Mouse (Mus musculus): ENCODE data around the gene Ndufv3. TPM values are rescaled to one million over a fixed set of nuclear protein-coding genes. Genes with fewer than 3 reads are reported as not detected.

The Ndufv3 gene
- total RNA-seq, 2 experiments from 2014 or later: 231 to 260 TPM

DNA sequence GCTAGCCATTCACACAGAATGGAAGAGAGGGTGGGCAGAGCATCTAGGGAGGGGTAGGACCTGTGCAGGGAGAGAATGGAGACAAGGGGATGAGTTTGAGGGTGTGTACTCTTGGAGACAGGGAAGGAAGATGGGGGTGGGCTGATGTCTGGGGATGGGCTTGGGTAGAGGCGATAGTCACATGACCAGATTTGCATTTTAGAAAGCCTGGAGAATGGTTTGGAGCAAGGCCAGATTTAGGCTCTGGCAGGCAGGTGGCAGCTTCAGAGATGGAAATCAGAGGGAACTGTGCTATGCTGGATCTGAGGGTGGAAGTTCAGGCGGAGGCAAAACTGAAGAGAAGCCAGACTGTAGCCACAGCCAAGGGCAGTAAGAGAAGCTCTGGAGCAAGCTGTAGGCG, 60.4 kb downstream of the Ndufv3 start:
- intact Hi-C loops (cut with DNase I): no loop called here
- DNase-seq (ENCODE audit: low spot score in 2 of 2): no peak

Small RNA genes within 50 kb of the gene (microRNA-seq; reads per million reads assigned to microRNA genes)
- gene Gm24970: not detected

Other genes starting within 250 kb of the Ndufv3 start
- 10 to 100 TPM; 14.0 to 15.1 TPM for gene Rsph1, start 242.7 kb upstream of the Ndufv3 start, total RNA-seq (2021)
- gene Slc37a1, start 233.3 kb upstream of the Ndufv3 start, total RNA-seq (2021): 1 to 10 TPM; 8.2 to 9.9 TPM
- gene Pde9a, start 133.9 kb upstream of the Ndufv3 start, total RNA-seq (2021): 10 to 100 TPM; 19.7 to 30.6 TPM
- gene Wdr4, start 135 bp upstream of the Ndufv3 start, total RNA-seq (2021): 10 to 100 TPM; 23.9 to 28.2 TPM
- gene Pknox1, start 44.6 kb downstream of the Ndufv3 start, total RNA-seq (2021): 10 to 100 TPM; 13.1 to 17.8 TPM
- 10 to 100 TPM; 34.8 to 50.0 TPM for gene Cbs, start 117.1 kb downstream of the Ndufv3 start, total RNA-seq (2021)
- gene U2af1, start 138.8 kb downstream of the Ndufv3 start, total RNA-seq (2021): 100 to 1,000 TPM; 112 to 118 TPM
- gene Cryaa, start 157.7 kb downstream of the Ndufv3 start, total RNA-seq (2021): not detected